Mouse (Mus musculus) neural tube, embryonic 13.5 days (tissue): ENCODE measurements at regions not wholly inside any gene's neighbourhood (a gene's known extent, or its start where the extent isn't known, plus 50 kb on each side); places are given as distances from the start of the nearest gene placed in this dataset.

Experiments used
- ATAC-seq: fragments of 200-750 bp; cut with Nextera tagmentation; 2 replicates; pipeline ENCODE4 v1.8.0; 2017; ENCODE audit warnings: low read depth, mild to moderate bottlenecking, moderate TSS enrichment, moderate library complexity
- H3K27ac ChIP-seq: fragments of 300-500 bp; sonication (generic); replicated peaks from 2 replicates; pipeline ENCODE4 v1.5.1; 2015; ENCODE audit warnings: moderate library complexity, mild to moderate bottlenecking, inconsistent platforms
- H3K27me3 ChIP-seq: fragments of 300-500 bp; sonication (generic); 2 replicates; pipeline ENCODE4 v1.6.1; 2015; ENCODE audit warnings: mild to moderate bottlenecking, inconsistent platforms
- H3K36me3 ChIP-seq: fragments of 300-500 bp; sonication (generic); 2 replicates; pipeline ENCODE4 v1.6.1; 2015; ENCODE audit warnings: mild to moderate bottlenecking, inconsistent platforms
- H3K4me1 ChIP-seq: fragments of 300-500 bp; sonication (generic); replicated peaks from 2 replicates; pipeline ENCODE4 v1.6.1; 2015; ENCODE audit warnings: inconsistent platforms
- H3K4me2 ChIP-seq: fragments of 300-500 bp; sonication (generic); 2 replicates; pipeline ENCODE4 v1.6.1; 2015; ENCODE audit warnings: inconsistent platforms, mild to moderate bottlenecking, moderate library complexity
- H3K4me3 ChIP-seq: fragments of 300-500 bp; sonication (generic); 2 replicates; pipeline ENCODE4 v1.5.1; 2015; ENCODE audit warnings: mild to moderate bottlenecking, inconsistent platforms
- H3K9ac ChIP-seq: fragments of 300-500 bp; sonication (generic); 2 replicates; pipeline ENCODE4 v1.6.1; 2015; ENCODE audit warnings: moderate library complexity, mild to moderate bottlenecking, inconsistent platforms
- H3K9me3 ChIP-seq: fragments of 300-500 bp; sonication (generic); 2 replicates; pipeline ENCODE4 v1.6.1; 2016; ENCODE audit warnings: inconsistent platforms
- WGBS: fragments of 180-500 bp; shearing (Covaris S2); methylation state at CpG from one replicate; pipeline ENCODE4 v1.1.7; 2015; 5-methylcytosine and 5-hydroxymethylcytosine counted together

DNA sequence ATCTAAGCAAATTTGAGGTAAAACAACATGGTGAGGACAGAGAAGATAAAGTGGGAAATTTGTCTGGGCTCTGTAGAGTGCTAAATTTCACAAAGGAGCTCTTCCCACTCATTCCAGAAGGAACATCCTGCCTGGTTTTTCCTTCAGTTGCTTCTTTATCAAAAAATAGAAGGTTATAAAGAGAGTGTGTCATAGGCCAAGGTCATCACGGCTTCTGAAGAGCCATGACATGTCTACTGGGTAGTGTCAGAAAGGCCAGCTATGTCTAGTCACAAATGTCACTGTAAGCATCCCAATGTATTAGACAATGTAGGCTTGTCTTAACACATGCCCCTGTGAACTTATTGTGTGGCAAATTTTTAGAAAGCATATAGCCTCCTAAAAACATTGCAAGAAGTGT is 132.5 kb upstream of the Zeb2 start:
- H3K9ac ChIP-seq = no peak overlapping the region
- no peak overlapping the region for H3K4me2 ChIP-seq
- no peaks in the 10 kb centered on the region for H3K36me3 ChIP-seq
- H3K4me3 ChIP-seq = no peak overlapping the region
- H3K9me3 ChIP-seq = no peaks in the 10 kb centered on the region
- H3K27ac ChIP-seq = no peak overlapping the region
- no peak for ATAC-seq
- 72% methylated on average over 1 of the region's 1 CpGs for WGBS
- H3K4me1 ChIP-seq = no peaks in the 10 kb centered on the region
- no peaks in the 10 kb centered on the region for H3K27me3 ChIP-seq

- H3K27ac ChIP-seq = no peak overlapping the region
- H3K9me3 ChIP-seq = no peaks in the 10 kb centered on the region
- whole genome bisulfite sequencing = 86% methylated on average over 10 of the region's 10 CpGs
- no peaks in the 10 kb centered on the region for H3K4me1 ChIP-seq
- no peaks in the 10 kb centered on the region for H3K27me3 ChIP-seq
- H3K4me3 ChIP-seq = no peak overlapping the region
- H3K36me3 ChIP-seq = no peaks in the 10 kb centered on the region
- H3K9ac ChIP-seq = no peak overlapping the region
- H3K4me2 ChIP-seq = no peak overlapping the region
- ATAC-seq = no peak
These were observed 129.1 kb upstream of the Zeb2 start for GRCm38 (mm10) chr2:45246061-45246945.

GRCm38 (mm10) chr2:45245506-45245905 is 128.3 kb upstream of the Zeb2 start:
- WGBS = 98% methylated on average over 1 of the region's 1 CpGs
- Histone ChIP-seq H3K4me3 (no peak overlapping the region), H3K36me3 (no peaks in the 10 kb centered on the region), H3K9ac (no peak overlapping the region), H3K9me3 (no peaks in the 10 kb centered on the region), H3K27me3 (no peaks in the 10 kb centered on the region), H3K4me1 (no peaks in the 10 kb centered on the region), H3K4me2 (no peak overlapping the region), H3K27ac (no peak overlapping the region)
- ATAC-seq = no peak

- Histone ChIP-seq H3K9me3 (no peaks in the 10 kb centered on the region), H3K9ac (no peak overlapping the region), H3K4me1 (no peaks in the 10 kb centered on the region), H3K4me2 (no peak overlapping the region), H3K4me3 (no peak overlapping the region), H3K27me3 (no peaks in the 10 kb centered on the region), H3K27ac (no peak overlapping the region), H3K36me3 (no peaks in the 10 kb centered on the region)
- no peak for ATAC-seq
- WGBS = 91% methylated on average over 14 of the region's 14 CpGs
These were observed 127.3 kb upstream of the Zeb2 start for GRCm38 (mm10) chr2:45244491-45244890.

DNA sequence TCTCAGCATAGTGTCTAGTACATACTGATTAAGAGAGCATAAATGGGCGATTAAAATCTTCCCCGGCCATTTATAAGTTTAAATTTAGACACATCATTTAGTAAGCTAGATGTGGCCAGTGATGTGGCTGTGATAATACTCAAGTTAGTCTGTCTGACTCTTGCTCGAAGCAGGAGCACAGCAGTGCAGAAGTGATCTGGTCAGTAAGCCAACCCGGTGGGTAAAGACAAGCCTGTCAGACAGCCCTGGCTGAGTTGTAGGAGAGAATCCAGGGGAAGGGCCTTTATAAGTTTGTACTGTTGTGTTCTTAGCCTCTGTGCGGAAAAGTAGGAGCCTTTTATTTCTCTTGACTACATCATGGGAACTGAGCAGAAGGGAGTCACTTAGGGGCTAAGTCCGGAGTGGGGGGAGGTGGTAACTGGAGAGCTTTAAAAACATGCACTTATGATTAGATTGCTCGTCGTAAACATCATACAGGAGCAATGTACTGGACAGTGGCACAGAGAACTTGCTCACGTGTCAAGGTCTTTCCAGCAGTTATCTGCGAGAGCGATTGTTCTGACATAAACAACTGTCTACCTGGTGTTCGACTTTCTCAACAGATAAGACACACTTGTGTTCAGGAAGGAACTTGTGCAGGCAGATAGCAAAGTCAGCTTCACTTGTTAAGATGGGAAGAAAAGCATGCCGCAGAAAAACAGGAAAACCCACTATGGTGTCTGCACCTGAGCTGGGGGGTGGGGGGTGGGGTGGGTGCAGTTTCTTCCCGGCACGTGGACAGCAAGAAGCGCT is 122.5 kb upstream of the Zeb2 start:
- Histone ChIP-seq H3K9me3 (no peaks in the 10 kb centered on the region), H3K9ac (no peak overlapping the region), H3K27me3 (no peaks in the 10 kb centered on the region), H3K4me1 (no peaks in the 10 kb centered on the region), H3K4me3 (no peak overlapping the region), H3K27ac (no peak overlapping the region), H3K36me3 (no peaks in the 10 kb centered on the region), H3K4me2 (no peak overlapping the region)
- no peak for ATAC-seq
- WGBS = 85% methylated on average over 16 of the region's 16 CpGs

- 91% methylated on average over 6 of the region's 6 CpGs for WGBS
- no peak for ATAC-seq
- Histone ChIP-seq H3K27me3 (no peaks in the 10 kb centered on the region), H3K4me2 (no peak overlapping the region), H3K9ac (no peak overlapping the region), H3K9me3 (no peaks in the 10 kb centered on the region), H3K36me3 (no peaks in the 10 kb centered on the region), H3K4me1 (no peaks in the 10 kb centered on the region), H3K4me3 (no peak overlapping the region), H3K27ac (no peak overlapping the region)
These were observed 121.8 kb upstream of the Zeb2 start for GRCm38 (mm10) chr2:45239001-45239400.

- Histone ChIP-seq H3K4me2 (no peak overlapping the region), H3K36me3 (no peaks in the 10 kb centered on the region), H3K27ac (no peak overlapping the region), H3K9ac (no peak overlapping the region), H3K4me3 (no peak overlapping the region), H3K4me1 (no peaks in the 10 kb centered on the region), H3K27me3 (no peaks in the 10 kb centered on the region), H3K9me3 (no peaks in the 10 kb centered on the region)
- 96% methylated on average over 13 of the region's 13 CpGs for WGBS
- no peak for ATAC-seq
These were observed 119.0 kb upstream of the Zeb2 start for GRCm38 (mm10) chr2:45236168-45236700.

DNA sequence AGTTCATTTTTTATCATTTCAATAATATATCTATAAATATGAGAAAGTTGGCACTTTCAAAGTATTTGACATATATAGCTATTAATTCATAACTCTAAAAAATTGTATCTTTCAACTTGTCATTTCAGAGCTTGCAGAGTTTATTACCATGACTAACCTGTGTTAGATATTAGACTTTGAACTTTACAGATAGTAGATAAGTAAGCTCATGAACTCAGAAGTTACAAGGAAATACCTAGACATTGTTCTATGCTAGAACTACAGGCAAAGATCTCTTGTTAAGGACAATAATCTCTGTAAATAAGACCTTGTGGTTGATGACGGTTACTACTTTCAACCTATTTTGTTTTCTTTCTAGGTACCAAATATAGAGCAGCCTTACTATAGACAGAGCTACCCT is 117.0 kb upstream of the Zeb2 start:
- H3K27ac ChIP-seq = no peak overlapping the region
- no peaks in the 10 kb centered on the region for H3K4me1 ChIP-seq
- H3K4me3 ChIP-seq = no peak overlapping the region
- no peak for ATAC-seq
- H3K27me3 ChIP-seq = no peaks in the 10 kb centered on the region
- no peak overlapping the region for H3K9ac ChIP-seq
- no peaks in the 10 kb centered on the region for H3K9me3 ChIP-seq
- no peak overlapping the region for H3K4me2 ChIP-seq
- 91% methylated on average over 1 of the region's 1 CpGs for WGBS
- H3K36me3 ChIP-seq = no peaks in the 10 kb centered on the region

- Histone ChIP-seq H3K4me2 (no peak overlapping the region), H3K27ac (no peak overlapping the region), H3K9me3 (no peaks in the 10 kb centered on the region), H3K4me3 (no peak overlapping the region), H3K27me3 (no peaks in the 10 kb centered on the region), H3K4me1 (peaks cover 19% of the 10 kb centered on the region), H3K36me3 (no peaks in the 10 kb centered on the region), H3K9ac (no peak overlapping the region)
- ATAC-seq = no peak
- 77% methylated on average over 11 of the region's 11 CpGs for WGBS
These were observed 113.4 kb upstream of the Zeb2 start for GRCm38 (mm10) chr2:45230351-45231209.

DNA sequence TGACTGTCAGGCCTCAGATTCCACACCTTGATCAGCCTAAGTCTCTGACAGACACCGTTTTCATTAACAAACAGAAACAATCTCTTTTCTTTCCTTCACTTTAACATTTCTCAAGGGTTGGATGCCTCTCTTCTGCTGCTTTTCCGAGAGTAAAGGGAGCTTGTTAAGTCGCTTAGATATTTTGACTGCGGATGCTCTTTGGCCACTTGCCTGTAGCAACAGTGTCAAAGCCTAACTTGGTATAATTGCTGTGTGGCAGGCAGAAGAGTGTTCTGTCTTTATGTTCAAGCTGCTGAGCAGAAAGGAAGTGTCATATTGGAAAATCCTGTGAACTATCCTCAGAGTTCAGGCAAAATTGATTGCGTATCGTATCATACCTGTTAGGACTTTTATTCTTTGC is 112.3 kb upstream of the Zeb2 start:
- 75% methylated on average over 6 of the region's 6 CpGs for WGBS
- H3K27ac ChIP-seq = no peak overlapping the region
- no peak for ATAC-seq
- no peaks in the 10 kb centered on the region for H3K27me3 ChIP-seq
- H3K4me3 ChIP-seq = no peak overlapping the region
- H3K4me1 ChIP-seq = peaks cover 27% of the 10 kb centered on the region
- H3K36me3 ChIP-seq = no peaks in the 10 kb centered on the region
- H3K9ac ChIP-seq = no peak overlapping the region
- H3K9me3 ChIP-seq = no peaks in the 10 kb centered on the region
- H3K4me2 ChIP-seq = no peak overlapping the region

DNA sequence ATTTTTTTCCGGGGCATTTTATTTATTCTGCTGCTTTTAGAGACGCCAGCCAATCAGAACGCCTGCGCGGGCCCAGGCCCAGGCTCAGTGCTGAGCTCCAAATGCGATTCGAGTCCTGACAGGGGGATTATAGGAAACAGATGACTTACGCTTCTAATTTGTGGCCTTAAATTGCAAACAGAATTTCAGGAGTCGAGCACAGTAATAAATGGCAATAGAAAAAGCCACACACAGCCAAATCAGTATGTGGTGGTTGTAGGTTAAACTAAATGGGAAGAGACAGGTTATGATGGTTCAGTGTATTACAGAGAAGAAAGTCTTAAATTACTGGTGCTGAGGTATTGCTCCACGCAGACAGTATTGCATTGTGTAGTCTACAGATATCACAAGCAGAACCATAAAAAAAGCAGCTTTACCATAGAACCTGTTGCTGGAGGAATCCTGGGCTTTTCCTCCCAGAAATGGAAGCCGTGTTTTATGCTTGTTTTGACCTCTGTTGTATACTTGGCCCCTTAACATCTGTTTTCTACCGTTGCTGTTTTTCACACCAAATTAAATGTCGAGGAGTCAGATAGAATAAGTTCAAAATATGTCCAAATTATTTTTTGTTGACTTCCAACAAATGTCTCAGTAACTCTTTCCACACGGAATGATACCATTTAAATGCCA is 110.2 kb upstream of the Zeb2 start:
- Histone ChIP-seq H3K9me3 (no peaks in the 10 kb centered on the region), H3K4me3 (no peak overlapping the region), H3K4me2 (peak overlapping the region; percentile 34), H3K4me1 (peaks cover 28% of the 10 kb centered on the region), H3K9ac (no peak overlapping the region), H3K36me3 (no peaks in the 10 kb centered on the region), H3K27me3 (no peaks in the 10 kb centered on the region), H3K27ac (no peak overlapping the region)
- WGBS = 22% methylated on average over 14 of the region's 14 CpGs
- no peak for ATAC-seq
